Mouse (Mus musculus): Measurements from ENCODE around the gene R3hdm1. TPM values are rescaled to one million over a fixed set of nuclear protein-coding genes. Genes with fewer than 3 reads are reported as not detected.
"Not testable (repeated sequence)": the region's sequence is repeated elsewhere in the genome, so short reads cannot be mapped to it uniquely, and the experiment has no call there.

The R3hdm1 gene
- polyA plus RNA-seq, 1 experiment from 2014 or later, result 38.8 TPM

GRCm38 (mm10) chr1:128221886-128222285 is 118.8 kb downstream of the R3hdm1 start:
- Histone ChIP-seq H3K27ac (ENCODE audit: low read length) (no peak overlapping the region), H3K4me3 (ENCODE audit: low read depth, low read length) (no peak overlapping the region), H3K27me3 (replicated peaks; ENCODE audit: insufficient read depth, low read length) (no peaks in the 10 kb centered on the region), H3K9ac (replicated peaks; ENCODE audit: low read depth) (no peak overlapping the region), H3K4me2 (replicated peaks; ENCODE audit: low read depth, low read length) (no peak overlapping the region), H3K9me3 (ENCODE audit: low read length) (no peaks in the 10 kb centered on the region), H3K4me1 (ENCODE audit: insufficient read depth, low read depth, low read length) (no peaks in the 10 kb centered on the region), H3K36me3 (ENCODE audit: insufficient read depth, low read length) (peaks cover 3% of the 10 kb centered on the region; the same call in 1 of the 2 replicates)
- TF ChIP-seq EP300 (IDR thresholded peaks at IDR 0.05) (no peak), CTCF (IDR thresholded peaks at IDR 0.05) (no peak)
- 91% methylated on average over 2 of the region's 2 CpGs for WGBS
- no peak for DNase-seq (ENCODE audit: low spot score)
- no peak for ATAC-seq

- H3K27ac ChIP-seq (ENCODE audit: low read length), result no peak overlapping the region
- WGBS, result 84% methylated on average over 1 of the region's 1 CpGs
Measured at GRCm38 (mm10) chr1:128223304-128223703, 120.2 kb downstream of the R3hdm1 start.

GRCm38 (mm10) chr1:128235181-128235580 is 132.1 kb downstream of the R3hdm1 start:
- Histone ChIP-seq H3K27me3 (replicated peaks; ENCODE audit: insufficient read depth, low read length) (no peaks in the 10 kb centered on the region), H3K36me3 (ENCODE audit: insufficient read depth, low read length) (peaks cover 18% of the 10 kb centered on the region; the same call in 1 of the 2 replicates), H3K4me2 (replicated peaks; ENCODE audit: low read depth, low read length) (no peak overlapping the region), H3K27ac (ENCODE audit: low read length) (no peak overlapping the region), H3K9ac (replicated peaks; ENCODE audit: low read depth) (no peak overlapping the region), H3K4me3 (ENCODE audit: low read depth, low read length) (no peak overlapping the region), H3K4me1 (ENCODE audit: insufficient read depth, low read depth, low read length) (no peaks in the 10 kb centered on the region), H3K9me3 (ENCODE audit: low read length) (no peaks in the 10 kb centered on the region)
- WGBS, result 96% methylated on average over 4 of the region's 4 CpGs
- ATAC-seq (no peak), DNase-seq (ENCODE audit: low spot score) (no peak)
- TF ChIP-seq CTCF (IDR thresholded peaks at IDR 0.05), result no peak
- no peak for TF ChIP-seq EP300 (IDR thresholded peaks at IDR 0.05)

More at GRCm38 (mm10) chr1:128223304-128223703, 120.2 kb downstream of the R3hdm1 start:
- Histone ChIP-seq H3K4me2 (replicated peaks; ENCODE audit: low read depth, low read length) (no peak overlapping the region), H3K9me3 (ENCODE audit: low read length) (no peaks in the 10 kb centered on the region), H3K27me3 (replicated peaks; ENCODE audit: insufficient read depth, low read length) (no peaks in the 10 kb centered on the region), H3K36me3 (ENCODE audit: insufficient read depth, low read length) (peaks cover 3% of the 10 kb centered on the region; the same call in 1 of the 2 replicates), H3K4me1 (ENCODE audit: insufficient read depth, low read depth, low read length) (no peaks in the 10 kb centered on the region), H3K4me3 (ENCODE audit: low read depth, low read length) (no peak overlapping the region), H3K9ac (replicated peaks; ENCODE audit: low read depth) (no peak overlapping the region)
- TF ChIP-seq CTCF (IDR thresholded peaks at IDR 0.05) (peak; percentile 55), EP300 (IDR thresholded peaks at IDR 0.05) (no peak)
- DNase-seq (ENCODE audit: low spot score) (no peak), ATAC-seq (no peak)

GRCm38 (mm10) chr1:128243627-128243995 is 140.5 kb downstream of the R3hdm1 start, which contains the start of gene Ubxn4:
Gene Ubxn4, plus strand, starts transcription at chr1:128243964.
- H3K4me1 ChIP-seq (ENCODE audit: insufficient read depth, low read depth, low read length), result no peaks in the 10 kb centered on the region; the same call in 1 of the 2 replicates
- no peaks in the 10 kb centered on the region for H3K27me3 ChIP-seq (replicated peaks; ENCODE audit: insufficient read depth, low read length)
- no peak for DNase-seq (ENCODE audit: low spot score)
- H3K36me3 ChIP-seq (ENCODE audit: insufficient read depth, low read length), result no peaks in the 10 kb centered on the region
- TF ChIP-seq CTCF (IDR thresholded peaks at IDR 0.05) (no peak), EP300 (IDR thresholded peaks at IDR 0.05) (no peak)
- H3K4me2 ChIP-seq (replicated peaks; ENCODE audit: low read depth, low read length), result peak within 1 kb of the TSS; percentile 82
- peak within 1 kb of the TSS; percentile 70 for H3K9ac ChIP-seq (replicated peaks; ENCODE audit: low read depth)
- H3K27ac ChIP-seq (ENCODE audit: low read length), result peak within 1 kb of the TSS; percentile 93
- ATAC-seq, result peak; percentile 5; the same call in 1 of the 2 replicates
- no peaks in the 10 kb centered on the region for H3K9me3 ChIP-seq (ENCODE audit: low read length)
- 6% methylated on average over 10 of the region's 10 CpGs for WGBS
- peak within 1 kb of the TSS; percentile 77 for H3K4me3 ChIP-seq (ENCODE audit: low read depth, low read length)

- TF ChIP-seq EP300 (IDR thresholded peaks at IDR 0.05) (no peak), CTCF (IDR thresholded peaks at IDR 0.05) (no peak)
- H3K36me3 ChIP-seq (ENCODE audit: insufficient read depth, low read length), result no peaks in the 10 kb centered on the region
- 2% methylated on average over 70 of the region's 71 CpGs for WGBS
- DNase-seq (ENCODE audit: low spot score) (peak; percentile 98), ATAC-seq (peak; percentile 98)
- peak overlapping the region; percentile 77 for H3K4me3 ChIP-seq (ENCODE audit: low read depth, low read length)
- H3K4me1 ChIP-seq (ENCODE audit: insufficient read depth, low read depth, low read length), result no peaks in the 10 kb centered on the region; the same call in 1 of the 2 replicates
- H3K27ac ChIP-seq (ENCODE audit: low read length), result peak overlapping the region; percentile 93
- no peaks in the 10 kb centered on the region for H3K9me3 ChIP-seq (ENCODE audit: low read length)
- H3K9ac ChIP-seq (replicated peaks; ENCODE audit: low read depth), result peak overlapping the region; percentile 70
- peak overlapping the region; percentile 82 for H3K4me2 ChIP-seq (replicated peaks; ENCODE audit: low read depth, low read length)
- no peaks in the 10 kb centered on the region for H3K27me3 ChIP-seq (replicated peaks; ENCODE audit: insufficient read depth, low read length)
Measured at GRCm38 (mm10) chr1:128243996-128244726, 141.1 kb downstream of the R3hdm1 start.

- DNase-seq (ENCODE audit: low spot score), result peak; percentile 40
- peak overlapping the region; percentile 77 for H3K4me3 ChIP-seq (ENCODE audit: low read depth, low read length)
- no peak for TF ChIP-seq CTCF (IDR thresholded peaks at IDR 0.05)
- TF ChIP-seq EP300 (IDR thresholded peaks at IDR 0.05), result no peak
- H3K27me3 ChIP-seq (replicated peaks; ENCODE audit: insufficient read depth, low read length), result no peaks in the 10 kb centered on the region
- peak overlapping the region; percentile 93 for H3K27ac ChIP-seq (ENCODE audit: low read length)
- H3K9me3 ChIP-seq (ENCODE audit: low read length), result no peaks in the 10 kb centered on the region
- ATAC-seq, result no peak
- 2% methylated on average over 14 of the region's 19 CpGs for WGBS
- H3K9ac ChIP-seq (replicated peaks; ENCODE audit: low read depth), result peak overlapping the region; percentile 70
- no peaks in the 10 kb centered on the region for H3K36me3 ChIP-seq (ENCODE audit: insufficient read depth, low read length)
- no peaks in the 10 kb centered on the region; the same call in 1 of the 2 replicates for H3K4me1 ChIP-seq (ENCODE audit: insufficient read depth, low read depth, low read length)
- H3K4me2 ChIP-seq (replicated peaks; ENCODE audit: low read depth, low read length), result peak overlapping the region; percentile 82
Measured at GRCm38 (mm10) chr1:128244727-128245355, 141.7 kb downstream of the R3hdm1 start.

GRCm38 (mm10) chr1:128267061-128267460 is 164.0 kb downstream of the R3hdm1 start:
- not testable (repeated sequence) for ATAC-seq; H3K4me2 ChIP-seq (replicated peaks; ENCODE audit: low read depth, low read length); H3K4me3 ChIP-seq (ENCODE audit: low read depth, low read length); H3K9ac ChIP-seq (replicated peaks; ENCODE audit: low read depth); H3K27me3 ChIP-seq (replicated peaks; ENCODE audit: insufficient read depth, low read length); H3K9me3 ChIP-seq (ENCODE audit: low read length); DNase-seq (ENCODE audit: low spot score); H3K4me1 ChIP-seq (ENCODE audit: insufficient read depth, low read depth, low read length); H3K27ac ChIP-seq (ENCODE audit: low read length)
- peaks cover 42% of the 10 kb centered on the region for H3K36me3 ChIP-seq (ENCODE audit: insufficient read depth, low read length)
- whole genome bisulfite sequencing, result 78% methylated on average over 7 of the region's 7 CpGs

Data from lung, postnatal 0 days (tissue).